Mouse (Mus musculus) thymus, postnatal 4 days (tissue): ENCODE measurements around the gene Cyp2t4.

ENCODE experiments used
- DNase-seq: peaks from one replicate; pipeline ENCODE4 v3.0.0; 2021

Gene Cyp2t4

DNA sequence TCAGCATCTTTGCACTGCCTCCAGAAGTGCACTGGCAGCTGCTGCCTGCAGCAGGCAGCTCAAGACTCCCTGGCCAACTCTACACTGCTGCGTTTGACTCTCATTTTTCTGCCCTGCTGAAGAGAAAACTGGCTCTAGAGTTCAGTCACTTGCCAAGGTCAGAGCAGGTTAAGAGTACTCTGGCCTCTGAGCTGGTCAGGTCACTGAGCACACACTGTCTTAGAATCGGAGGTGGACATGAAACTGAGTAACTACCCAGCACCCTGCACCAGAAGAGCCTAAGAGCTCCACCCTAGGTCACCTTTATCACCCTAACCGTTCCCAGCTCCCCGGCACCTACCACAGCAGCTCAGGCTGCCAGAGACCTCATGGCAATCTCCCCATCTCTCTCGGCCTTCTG, 32.5 kb downstream of the Cyp2t4 start:
- no peak for DNase-seq

- DNase-seq = peak; percentile 37
Measured at GRCm38 (mm10) chr7:27189271-27189931, 35.9 kb downstream of the Cyp2t4 start.

DNA sequence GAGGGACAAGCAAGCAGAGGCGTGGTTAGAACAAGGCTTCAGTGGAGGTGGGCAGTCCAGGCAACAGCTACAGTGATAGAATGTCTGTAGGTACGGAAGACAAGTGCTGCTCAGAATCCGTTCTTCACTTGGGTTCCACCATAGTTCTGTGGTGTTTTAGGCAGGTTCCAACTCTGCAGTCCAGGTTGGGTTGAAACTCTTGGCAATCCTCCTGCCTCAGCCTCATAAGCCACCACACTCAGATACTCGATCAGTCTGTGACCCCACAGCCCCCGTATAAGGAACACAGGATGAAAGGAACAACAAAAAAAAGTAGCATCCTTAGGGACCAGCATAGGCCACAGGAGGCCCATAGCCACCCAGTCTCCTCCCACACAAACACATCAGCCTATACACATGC, 38.9 kb downstream of the Cyp2t4 start:
- DNase-seq = no peak

GRCm38 (mm10) chr7:27193731-27194130, 40.2 kb downstream of the Cyp2t4 start:
- no peak for DNase-seq

- DNase-seq = peak; percentile 94
Measured at GRCm38 (mm10) chr7:27195681-27196611, 42.4 kb downstream of the Cyp2t4 start, which contains the start of the genes BC024978 and Snrpa. Gene BC024978, plus strand, starts transcription at chr7:27195781. Gene Snrpa, minus strand, starts transcription at chr7:27196271.

DNA sequence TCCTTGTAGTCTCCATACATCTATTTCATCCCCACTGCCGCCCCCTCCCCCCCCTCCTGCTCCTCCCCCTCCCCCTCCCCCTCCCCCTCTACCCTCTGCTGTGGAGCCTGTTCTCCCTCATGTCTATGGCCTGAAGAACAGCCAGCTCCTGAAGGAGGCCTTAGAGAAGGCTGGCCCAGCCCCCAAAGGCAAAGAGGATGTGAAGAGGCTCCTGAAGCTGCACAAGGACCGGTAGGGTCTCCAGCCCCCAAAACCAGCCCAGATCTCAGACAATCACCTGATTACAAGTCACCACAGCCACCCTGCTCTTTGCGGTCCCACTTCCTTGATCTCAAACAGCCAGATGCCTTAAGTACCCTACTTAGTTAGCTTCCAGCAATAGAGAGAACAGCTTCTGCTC, 43.6 kb downstream of the Cyp2t4 start:
- DNase-seq = no peak

- DNase-seq = no peak
Measured at GRCm38 (mm10) chr7:27197634-27198033, 44.1 kb downstream of the Cyp2t4 start.

DNA sequence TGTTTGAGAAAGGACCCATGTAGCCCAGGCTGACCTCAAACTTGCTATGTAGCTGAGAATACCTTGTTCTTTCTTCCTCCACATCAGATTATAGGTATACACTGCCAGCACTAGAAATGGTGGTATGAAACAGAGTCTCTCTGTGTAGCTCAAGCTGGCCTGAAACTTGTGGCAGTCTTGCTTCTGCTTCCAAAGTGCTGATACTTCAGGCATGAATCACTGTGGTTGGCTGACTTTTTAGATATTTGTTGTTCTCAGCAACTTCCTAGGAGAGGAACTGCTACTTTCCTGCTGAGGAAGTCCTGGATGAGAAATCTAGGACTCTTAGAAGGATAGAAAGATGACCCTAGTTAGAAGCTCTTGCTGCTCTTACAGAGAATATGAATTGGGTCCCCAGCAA, 44.8 kb downstream of the Cyp2t4 start:
- no peak for DNase-seq

GRCm38 (mm10) chr7:27198779-27199178, 45.3 kb downstream of the Cyp2t4 start:
- DNase-seq = no peak

DNA sequence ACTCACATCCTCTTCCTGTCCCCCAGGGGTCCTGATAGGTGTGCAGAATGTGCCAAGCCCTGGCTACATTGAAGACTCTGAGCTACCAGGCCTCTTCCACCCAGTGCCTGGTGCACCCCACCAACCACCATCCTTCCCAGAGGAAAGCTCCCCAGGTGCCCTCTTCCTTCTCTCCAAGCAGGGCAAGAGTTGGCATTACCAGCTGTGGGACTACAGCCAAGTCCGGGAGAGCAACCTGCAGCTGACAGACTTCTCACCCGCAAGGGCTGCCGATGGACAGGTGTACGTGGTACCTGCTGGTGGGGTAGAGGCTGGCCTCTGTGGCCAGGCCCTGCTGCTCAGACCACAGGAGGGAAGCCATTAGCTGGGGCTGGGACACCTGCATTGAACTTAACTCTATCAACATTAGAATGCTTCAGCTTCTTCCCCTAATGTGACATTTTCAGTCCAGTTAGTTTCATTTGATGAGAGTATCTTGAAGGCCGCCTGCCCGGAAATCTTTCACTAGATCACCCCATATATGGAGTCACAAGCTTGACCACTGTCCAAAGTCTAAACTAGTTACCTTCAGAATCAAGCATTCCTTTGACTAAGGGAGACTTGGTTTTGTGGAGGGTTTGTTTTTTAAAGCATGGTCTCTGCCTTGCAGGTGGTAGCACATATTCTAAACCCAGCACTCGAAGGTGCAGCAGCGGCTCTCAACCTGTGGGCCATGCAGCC, 50.4 kb downstream of the Cyp2t4 start:
- DNase-seq = no peak
